Mouse (Mus musculus) MEL (cell line): Measurements from ENCODE around the gene Colca2.

Experiments used
- CHD1 ChIP-seq: IDR thresholded peaks from 2 replicates; pipeline ENCODE4 v1.6.1; 2012; ENCODE audit warnings: low read depth, mild to moderate bottlenecking, inconsistent platforms, low read length, improper control_type of control experiment
- CHD2 ChIP-seq: IDR thresholded peaks from 2 replicates; pipeline ENCODE4 v1.6.1; 2011; ENCODE audit warnings: low read length, improper control_type of control experiment
- CTCF ChIP-seq, 3 experiments: IDR thresholded peaks in 2 of 3; conservative IDR thresholded peaks in 1 of 3; 2 replicates each; pipeline ENCODE4 v1.5.1; 2011 to 2012; ENCODE audit warnings: low read length in 3 of 3, low read depth in 2 of 3, mild to moderate bottlenecking in 2 of 3, improper control_type of control experiment in 1 of 3, inconsistent platforms in 1 of 3, mixed read lengths in 1 of 3, moderate library complexity in 1 of 3; ENCODE audit not compliant: control insufficient read depth in 1 of 3, insufficient read depth in 1 of 3, poor library complexity in 1 of 3, severe bottlenecking in 1 of 3
- EP300 ChIP-seq, 2 experiments: IDR thresholded peaks; 2 replicates each; pipeline ENCODE4 v1.6.1; 2011; ENCODE audit warnings: improper control_type of control experiment in 2 of 2, low read length in 2 of 2, low read depth in 1 of 2, mild to moderate bottlenecking in 1 of 2
- GATA1 ChIP-seq: IDR thresholded peaks from 2 replicates; pipeline ENCODE4 v1.6.1; 2011; ENCODE audit warnings: low read depth, low read length, improper control_type of control experiment
- HCFC1 ChIP-seq: IDR thresholded peaks from 2 replicates; pipeline ENCODE4 v1.6.1; 2012; ENCODE audit warnings: low read depth, mild to moderate bottlenecking, inconsistent platforms, low read length, improper control_type of control experiment, moderate library complexity
- MEF2A ChIP-seq: IDR thresholded peaks from 2 replicates; pipeline ENCODE4 v1.6.1; 2014; ENCODE audit warnings: low read depth, mild to moderate bottlenecking, inconsistent platforms, low read length, improper control_type of control experiment; ENCODE audit not compliant: poor library complexity, insufficient replicate concordance, severe bottlenecking; ENCODE audit errors: extremely low read depth
- NRF1 ChIP-seq: IDR thresholded peaks from 2 replicates; pipeline ENCODE4 v1.6.1; 2014; ENCODE audit warnings: low read depth, mild to moderate bottlenecking, inconsistent platforms, low read length, improper control_type of control experiment, moderate library complexity; ENCODE audit not compliant: poor library complexity, insufficient read depth, severe bottlenecking
- POLR2A ChIP-seq, 2 experiments: IDR thresholded peaks; 2 replicates each; pipeline ENCODE4 v1.6.1; 2011 to 2012; ENCODE audit warnings: low read length in 2 of 2, mild to moderate bottlenecking in 2 of 2, control low read depth in 1 of 2, improper control_type of control experiment in 1 of 2, low read depth in 1 of 2, moderate library complexity in 1 of 2; ENCODE audit not compliant: control insufficient read depth in 1 of 2, insufficient read depth in 1 of 2, poor library complexity in 1 of 2
- RAD21 ChIP-seq: IDR thresholded peaks from 2 replicates; pipeline ENCODE4 v1.6.1; 2011; ENCODE audit warnings: mild to moderate bottlenecking, low read depth, low read length, improper control_type of control experiment
- TCF12 ChIP-seq: IDR thresholded peaks from 2 replicates; pipeline ENCODE4 v1.6.1; 2014; ENCODE audit warnings: low read depth, mild to moderate bottlenecking, inconsistent platforms, low read length, improper control_type of control experiment, moderate library complexity
- UBTF ChIP-seq: IDR thresholded peaks from 2 replicates; pipeline ENCODE4 v1.6.1; 2012; ENCODE audit warnings: low read depth, mild to moderate bottlenecking, inconsistent platforms, low read length, improper control_type of control experiment, moderate library complexity, borderline replicate concordance; ENCODE audit not compliant: insufficient read depth
- ZNF384 ChIP-seq: IDR thresholded peaks from 2 replicates; pipeline ENCODE4 v1.6.1; 2012; ENCODE audit warnings: low read depth, mild to moderate bottlenecking, inconsistent platforms, low read length, improper control_type of control experiment

- no peak for TF ChIP-seq CHD2
- TF ChIP-seq CHD1: no peak
- no peak for TF ChIP-seq POLR2A (IDR thresholded peaks at IDR 0.05; ENCODE audit: control insufficient read depth in 1 of 2, insufficient read depth in 1 of 2, low read depth in 1 of 2, low read length in 2 of 2, poor library complexity in 1 of 2)
- peak; percentile 59 to 91 (median 80) for TF ChIP-seq CTCF (IDR thresholded peaks at IDR 0.05 in 2 of 3, conservative IDR thresholded peaks at IDR 0.05 in 1 of 3; ENCODE audit: control insufficient read depth in 1 of 3, insufficient read depth in 1 of 3, low read depth in 2 of 3, low read length in 3 of 3, poor library complexity in 1 of 3, severe bottlenecking in 1 of 3)
- TF ChIP-seq TCF12: no peak
- TF ChIP-seq NRF1: no peak
- TF ChIP-seq EP300 (IDR thresholded peaks at IDR 0.05; ENCODE audit: low read depth in 1 of 2, low read length in 2 of 2): no peak
- no peak for TF ChIP-seq ZNF384
- TF ChIP-seq UBTF: no peak
- TF ChIP-seq RAD21: peak; percentile 86
- no peak for TF ChIP-seq MEF2A
- no peak for TF ChIP-seq HCFC1
- TF ChIP-seq GATA1: no peak
Measured at GRCm38 (mm10) chr9:51292674-51293073, 14.3 kb upstream of the Colca2 start.
